Mouse (Mus musculus): ENCODE measurements around the gene Lama4.

Lama4 gene

DNA sequence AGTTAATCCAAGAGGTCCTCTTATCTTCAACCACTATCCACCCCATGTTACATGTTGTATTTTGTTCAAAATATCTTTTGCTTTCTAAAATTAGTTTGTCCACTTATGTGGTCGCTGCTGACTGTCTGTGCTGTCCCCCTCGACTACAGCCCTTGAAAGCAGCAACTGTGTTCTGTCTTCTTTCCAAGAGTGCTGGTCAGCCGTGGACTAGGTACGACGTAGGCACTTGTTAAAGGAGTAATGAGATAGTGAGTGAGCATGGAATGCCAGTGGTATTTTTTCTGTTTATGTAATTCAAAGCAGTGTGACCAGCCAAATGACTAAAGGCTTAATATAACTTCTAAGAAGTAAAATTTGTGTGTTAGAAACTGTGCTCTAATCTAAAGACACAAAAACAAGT, 90.7 kb downstream of the Lama4 start:
- DNase-seq, result no peak

DNA sequence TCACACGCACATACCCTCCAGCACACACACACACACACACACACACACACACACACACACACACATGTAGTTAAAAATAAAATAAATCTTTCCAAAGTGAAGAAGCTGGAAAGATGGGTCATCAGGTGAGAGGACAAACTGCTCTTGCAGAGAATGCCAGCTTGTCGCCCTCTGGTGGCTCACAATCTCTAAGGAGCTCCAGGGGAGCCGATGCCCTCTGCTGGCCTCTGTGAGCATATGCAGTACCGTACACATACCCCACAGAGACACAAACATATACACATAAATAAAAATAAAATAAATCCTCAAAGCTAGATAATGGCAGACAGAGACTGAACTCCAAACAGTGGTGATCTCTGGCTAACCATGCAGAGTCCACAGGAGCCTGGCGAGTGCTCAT, 99.4 kb downstream of the Lama4 start:
- peak; percentile 62 to 69 for DNase-seq

- DNase-seq, result no peak
Measured at GRCm38 (mm10) chr10:39065449-39065848, 100.1 kb downstream of the Lama4 start.

- DNase-seq, result no peak
Measured at GRCm38 (mm10) chr10:39066061-39066460, 100.7 kb downstream of the Lama4 start.

DNA sequence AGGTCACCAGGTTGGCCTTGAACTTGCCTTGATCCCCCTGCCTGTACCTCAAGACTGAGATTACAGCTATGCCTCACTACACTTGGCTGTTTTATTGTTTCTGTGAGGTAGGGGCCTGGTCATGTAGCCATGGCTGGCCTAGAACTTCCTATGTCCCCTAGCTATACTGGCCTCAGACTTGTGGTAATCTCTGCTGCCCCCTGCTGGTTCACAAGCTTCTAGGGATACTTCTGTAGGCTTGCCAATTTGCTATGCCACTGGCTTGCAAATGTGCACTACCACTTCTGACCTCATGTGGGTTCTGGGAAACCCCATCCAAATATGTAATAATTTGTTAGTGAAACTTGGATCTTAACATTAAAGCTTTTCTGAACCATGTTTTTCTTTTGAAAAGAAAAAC, 101.6 kb downstream of the Lama4 start:
- DNase-seq, result peak; percentile 79 to 83

GRCm38 (mm10) chr10:39072048-39072447, 106.7 kb downstream of the Lama4 start:
- DNase-seq, result no peak

DNA sequence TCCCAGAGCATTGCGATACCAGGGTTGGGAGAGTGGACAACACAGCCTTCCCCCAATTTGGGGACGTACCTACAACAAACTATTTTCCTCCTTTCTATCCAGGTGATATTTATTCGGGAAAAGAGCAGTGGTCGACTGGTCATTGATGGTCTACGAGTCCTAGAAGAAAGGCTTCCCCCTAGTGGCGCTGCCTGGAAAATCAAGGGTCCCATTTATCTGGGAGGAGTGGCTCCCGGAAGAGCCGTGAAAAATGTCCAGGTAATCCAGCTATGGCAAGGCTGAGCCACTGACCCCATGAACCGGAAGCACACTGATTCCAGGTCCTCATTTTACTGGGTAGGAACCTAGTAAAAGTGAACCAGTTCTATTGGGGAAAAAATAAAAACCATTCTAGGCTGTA, 131.7 kb downstream of the Lama4 start:
- DNase-seq, result peak; percentile 65 to 70

DNA sequence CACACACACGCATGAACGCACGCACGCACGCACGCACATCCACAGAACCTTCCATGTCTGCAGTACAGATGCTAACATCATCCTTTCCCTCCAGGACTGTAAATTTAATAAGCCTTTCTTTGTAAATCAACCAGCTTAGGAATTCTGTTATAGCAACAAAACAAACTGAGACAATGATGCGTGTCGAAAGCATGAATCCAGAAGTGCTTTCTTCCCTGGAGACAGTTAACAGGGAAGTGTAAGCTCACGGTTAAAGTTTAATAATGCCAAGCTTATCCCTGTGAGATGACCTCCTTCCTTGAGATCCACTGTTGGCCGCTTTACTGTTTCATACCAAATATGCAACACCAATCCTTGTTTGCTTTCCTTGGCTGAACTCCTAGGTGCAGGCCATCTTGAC, 133.4 kb downstream of the Lama4 start:
- no peak for DNase-seq

GRCm38 (mm10) chr10:39104803-39105449, 139.6 kb downstream of the Lama4 start:
- no peak for DNase-seq

DNA sequence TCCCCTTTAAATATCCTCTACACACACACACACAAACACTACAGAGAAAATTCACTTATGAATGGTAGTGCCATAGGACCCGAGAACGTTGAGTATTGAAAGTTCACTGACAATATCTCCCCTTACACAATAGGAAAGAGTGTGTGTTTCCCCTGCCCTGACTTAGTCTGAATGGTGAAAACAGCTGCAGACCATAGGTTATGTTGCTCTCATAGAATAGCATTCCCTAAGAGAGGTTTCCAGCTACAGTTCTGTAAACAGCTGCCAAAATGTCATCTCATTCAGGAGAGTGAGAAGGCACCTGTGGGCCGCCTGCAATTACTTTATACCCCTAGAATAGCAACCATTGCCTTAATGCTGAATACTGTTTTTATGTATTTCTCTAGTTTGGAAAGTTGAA, 141.1 kb downstream of the Lama4 start:
- DNase-seq, result no peak

GRCm38 (mm10) chr10:39106935-39107334, 141.6 kb downstream of the Lama4 start:
- DNase-seq, result no peak

DNA sequence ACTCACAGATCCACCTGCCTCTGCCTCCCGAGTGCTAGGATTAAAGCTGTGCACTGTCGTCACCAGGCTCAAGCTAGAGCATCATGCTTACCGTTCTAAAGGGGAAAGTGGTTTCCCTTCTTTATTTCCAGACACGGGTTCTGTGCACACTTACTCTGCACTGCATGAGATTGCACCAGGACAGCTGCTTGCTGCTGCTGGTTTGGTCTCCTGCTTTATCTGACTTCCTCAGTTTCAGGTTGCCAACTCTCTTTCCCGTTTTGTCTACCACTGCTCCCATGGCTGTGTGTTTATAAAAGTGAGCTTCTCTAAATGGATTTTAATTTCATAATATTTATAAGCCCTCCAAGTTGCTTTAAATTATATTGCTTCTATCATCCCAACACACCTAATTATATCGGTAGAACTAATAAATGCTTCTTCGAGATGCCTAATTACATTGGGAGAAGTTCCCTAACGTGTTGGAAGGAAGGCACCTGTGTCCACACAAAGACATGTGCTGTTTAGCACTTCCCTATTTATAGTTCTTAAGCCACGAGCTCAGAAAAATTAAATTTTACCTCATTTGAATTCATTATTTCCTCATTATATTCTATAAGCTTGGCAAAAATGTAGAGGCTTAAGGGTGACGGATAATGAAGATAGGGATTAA, 143.6 kb downstream of the Lama4 start:
- no peak for DNase-seq

DNA sequence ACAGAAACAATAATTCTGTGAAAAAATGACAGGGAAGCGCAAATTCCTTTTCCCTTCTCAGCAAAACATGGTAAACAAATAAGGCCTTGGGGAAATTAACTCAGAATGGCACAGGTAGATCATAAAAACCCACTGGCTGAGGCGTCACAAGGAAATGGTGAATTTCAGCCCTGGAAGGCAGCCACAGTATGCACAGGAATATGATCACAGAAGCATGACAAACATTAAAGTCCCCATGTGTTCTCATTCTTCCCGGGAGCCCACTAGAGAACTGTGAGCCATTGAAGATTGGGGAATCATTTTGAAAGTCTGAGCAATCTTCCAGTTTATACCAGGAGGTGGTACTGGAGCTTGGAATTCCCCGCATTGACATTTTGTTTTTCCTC, 144.2 kb downstream of the Lama4 start:
- no peak for DNase-seq

GRCm38 (mm10) chr10:39121412-39121811, 156.1 kb downstream of the Lama4 start:
- no peak for DNase-seq

DNA sequence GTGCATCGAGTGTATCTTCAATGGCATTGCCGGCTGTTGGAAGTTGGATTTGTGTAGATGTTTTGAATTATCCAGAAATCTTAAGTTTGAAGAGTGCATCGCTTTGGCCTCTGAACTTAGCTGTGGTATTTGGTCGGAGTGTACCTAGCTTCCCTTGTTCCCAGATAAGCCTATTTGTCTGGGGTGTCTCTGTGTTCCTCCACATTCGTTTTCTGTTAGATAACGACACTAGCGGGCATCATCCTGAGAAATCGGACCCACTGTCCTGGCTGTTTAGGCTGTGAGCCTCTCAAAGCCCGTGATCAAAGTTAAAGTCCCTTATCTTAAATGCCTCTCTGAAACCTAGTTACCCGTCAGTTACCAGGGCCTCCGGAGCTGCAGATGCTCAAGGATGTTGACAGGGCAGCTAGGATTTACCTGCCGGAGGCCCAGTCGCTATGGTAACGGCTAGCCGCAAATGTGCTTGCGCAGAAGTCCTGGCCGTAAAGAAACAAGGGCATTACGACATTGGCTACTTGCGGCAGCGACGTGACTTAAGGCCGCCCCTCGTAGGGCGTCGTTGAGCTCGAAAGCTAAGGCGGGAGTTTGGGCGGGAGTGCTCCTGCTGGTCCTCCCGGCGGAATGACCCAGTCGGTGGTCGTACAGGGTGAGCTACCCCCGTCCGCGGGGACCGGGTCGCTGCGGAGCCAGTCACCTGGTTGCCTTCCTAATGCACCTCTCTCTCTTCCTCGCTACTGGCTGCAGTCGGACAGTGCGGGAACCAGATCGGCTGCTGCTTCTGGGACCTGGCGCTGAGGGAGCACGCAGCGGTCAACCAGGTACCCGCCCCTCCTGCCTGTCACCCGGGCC, 168.4 kb downstream of the Lama4 start, which contains the start of the genes Fam229b and Tube1:
Gene Fam229b (minus strand): TSS at position 453 of the 849 bp plus-strand sequence.
Gene Tube1 (plus strand): TSS at position 515 of the 849 bp plus-strand sequence.
- peak; percentile 89 to 94 for DNase-seq

DNA sequence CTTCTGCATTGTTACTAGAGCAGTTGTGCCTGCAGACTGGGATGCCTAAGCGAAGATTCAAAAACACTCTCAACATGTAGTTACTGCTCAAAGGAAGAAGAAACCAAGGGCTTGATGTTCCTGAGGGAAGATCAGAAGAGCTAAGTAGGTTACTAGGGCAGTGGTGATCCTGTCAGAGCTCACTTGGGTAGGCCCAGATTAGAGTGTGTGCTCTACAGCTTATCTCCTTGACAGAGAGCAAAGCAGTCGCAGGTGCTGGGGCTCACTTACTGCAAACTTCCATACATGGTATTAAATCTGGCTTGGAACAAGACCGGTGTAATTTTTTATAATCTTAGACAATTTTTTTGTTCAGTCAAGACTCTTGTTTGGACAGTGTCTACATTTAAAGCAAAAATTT, 172.5 kb downstream of the Lama4 start:
- DNase-seq, result no peak

GRCm38 (mm10) chr10:39138761-39139160, 173.4 kb downstream of the Lama4 start:
- no peak for DNase-seq

DNA sequence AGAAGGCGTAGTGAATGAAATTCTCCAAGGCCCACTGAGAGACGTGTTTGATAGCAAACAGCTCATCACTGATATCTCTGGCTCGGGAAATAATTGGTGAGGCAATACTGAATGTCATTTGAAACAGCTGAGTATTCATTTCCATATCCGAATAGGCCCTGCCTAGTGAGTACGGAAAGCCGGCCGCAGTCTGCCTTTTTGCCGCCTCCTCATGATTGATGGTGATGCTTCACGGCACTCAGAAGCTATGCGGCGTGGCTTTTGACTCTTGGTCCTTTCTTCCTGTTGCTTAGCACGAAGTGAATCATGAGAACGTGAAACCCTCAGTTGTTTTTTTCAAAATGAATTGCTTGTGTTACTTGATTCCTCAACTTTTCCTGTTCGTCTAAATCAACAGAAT, 175.5 kb downstream of the Lama4 start:
- DNase-seq, result no peak

DNA sequence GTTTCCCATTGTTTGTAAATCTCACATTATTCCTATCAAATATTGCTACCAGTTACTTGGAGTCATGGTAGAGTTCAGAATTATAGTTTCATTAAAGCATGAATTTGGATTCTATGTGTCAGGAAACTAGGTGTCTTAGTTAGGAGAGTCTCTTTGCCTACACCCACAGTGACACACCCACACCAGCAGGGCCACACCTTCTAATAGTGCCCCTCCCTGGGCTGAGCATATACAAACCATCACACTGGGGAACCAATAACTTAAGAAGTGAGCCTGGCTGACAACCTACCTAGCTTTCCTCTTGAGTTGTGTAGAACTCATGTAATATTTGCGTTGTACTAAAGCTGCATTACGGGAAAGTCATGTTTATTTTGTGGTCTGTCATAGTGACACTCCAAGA, 176.1 kb downstream of the Lama4 start:
- no peak for DNase-seq

GRCm38 (mm10) chr10:39142216-39142615, 176.9 kb downstream of the Lama4 start:
- DNase-seq, result no peak

DNA sequence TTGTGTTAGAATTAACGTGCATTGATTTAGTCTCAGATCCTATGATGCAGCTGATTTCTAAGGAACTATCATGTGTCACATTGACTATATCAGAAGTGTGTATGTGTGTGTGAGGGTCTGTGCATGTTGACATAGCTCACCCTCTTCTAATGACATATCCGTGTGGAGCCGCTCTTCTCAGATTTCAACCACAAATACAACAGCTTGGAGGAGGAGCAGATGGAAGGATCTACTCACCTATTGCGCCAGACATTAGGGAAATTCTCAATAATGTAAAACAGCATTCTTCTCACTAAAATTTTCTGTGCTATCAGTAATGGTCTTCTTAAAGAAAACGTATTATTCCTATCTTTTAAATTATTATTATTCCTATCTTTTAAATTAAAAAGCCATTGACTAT, 191.4 kb downstream of the Lama4 start:
- no peak for DNase-seq

- no peak for DNase-seq
Measured at GRCm38 (mm10) chr10:39157321-39157720, 192.0 kb downstream of the Lama4 start.

DNA sequence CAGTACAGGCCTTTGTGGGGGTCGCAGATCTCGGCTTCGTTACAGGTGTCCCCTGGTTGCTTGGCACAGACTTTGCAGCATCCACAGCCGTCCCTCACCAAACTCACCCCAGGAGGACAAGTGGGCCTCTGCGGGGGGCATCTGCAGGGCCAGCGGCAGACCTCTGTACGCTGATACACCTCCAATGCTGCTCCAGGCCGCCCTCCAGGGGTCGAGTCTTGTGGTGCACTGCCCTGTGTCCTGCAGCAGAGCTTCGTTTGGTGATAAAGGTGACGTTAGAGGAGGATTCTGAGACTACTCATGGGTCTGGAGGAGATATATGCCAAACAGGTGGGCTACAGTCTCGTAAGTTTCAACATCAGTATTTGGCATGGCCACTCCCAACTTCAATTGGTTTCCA, 193.0 kb downstream of the Lama4 start:
- DNase-seq, result peak in 1 of 2 experiments; percentile 8
